Mouse (Mus musculus) CH12.LX (cell line): ENCODE measurements around the gene Uba5. TPM values are rescaled to one million over a fixed set of nuclear protein-coding genes. Genes with fewer than 3 reads are reported as not detected.

Source experiments
- DNase-seq: peaks from one replicate; pipeline ENCODE4 v3.0.0-alpha.2; 2013; ENCODE audit errors: extremely low read depth
- H3K27ac ChIP-seq: 2 replicates; pipeline ENCODE4 v1.5.1; 2012; ENCODE audit warnings: low read depth, mild to moderate bottlenecking, control low read depth, moderate library complexity; ENCODE audit not compliant: insufficient read depth
- H3K27me3 ChIP-seq: replicated peaks from 2 replicates; pipeline ENCODE3; 2012; ENCODE audit warnings: inconsistent platforms
- H3K36me3 ChIP-seq, 2 experiments: replicated peaks in 1 of 2; 2 replicates each; pipeline versions ENCODE3 to v1.6.1; 2012; ENCODE audit warnings: inconsistent platforms in 1 of 2, low read length in 1 of 2, mild to moderate bottlenecking in 1 of 2, mixed read lengths in 1 of 2, moderate library complexity in 1 of 2; ENCODE audit not compliant: control insufficient read depth in 1 of 2, insufficient read depth in 1 of 2
- H3K4me1 ChIP-seq, 2 experiments: 2 replicates each; pipeline ENCODE4 v1.6.1; 2012; ENCODE audit warnings: inconsistent platforms in 1 of 2, moderate library complexity in 1 of 2; ENCODE audit not compliant: insufficient read depth in 2 of 2, control insufficient read depth in 1 of 2
- H3K4me2 ChIP-seq: 2 replicates; pipeline ENCODE4 v1.6.1; 2012; ENCODE audit warnings: low read depth, mild to moderate bottlenecking, control low read depth; ENCODE audit not compliant: poor library complexity, insufficient read depth, severe bottlenecking
- H3K4me3 ChIP-seq, 3 experiments: fragments of 150-350 bp in 1 of 3; sonication (generic) in 1 of 3; replicated peaks in 1 of 3; 2 replicates each; pipeline versions ENCODE3 to v1.5.1; 2011 to 2012; ENCODE audit warnings: low read depth in 2 of 3, low read length in 2 of 3, mild to moderate bottlenecking in 2 of 3, moderate library complexity in 2 of 3, control low read depth in 1 of 3, improper control_type of control experiment in 1 of 3, inconsistent platforms in 1 of 3, mixed read lengths in 1 of 3; ENCODE audit not compliant: poor library complexity in 1 of 3
- H3K79me2 ChIP-seq: replicated peaks from 2 replicates; pipeline ENCODE4 v1.6.1; 2012; ENCODE audit warnings: mild to moderate bottlenecking, moderate library complexity; ENCODE audit not compliant: control insufficient read depth, poor library complexity, insufficient read depth, severe bottlenecking; ENCODE audit errors: extremely low read depth
- H3K9ac ChIP-seq: 2 replicates; pipeline ENCODE4 v1.6.1; 2012; ENCODE audit warnings: low read depth, mild to moderate bottlenecking, control low read depth, moderate library complexity; ENCODE audit not compliant: insufficient read depth
- H3K9me3 ChIP-seq: replicated peaks from 2 replicates; pipeline ENCODE3; 2012; ENCODE audit warnings: low read length, inconsistent platforms, mixed read lengths
- BHLHE40 ChIP-seq: IDR thresholded peaks from 2 replicates; pipeline ENCODE4 v1.6.1; 2011; ENCODE audit warnings: mild to moderate bottlenecking, low read depth, low read length, improper control_type of control experiment
- CHD1 ChIP-seq: IDR thresholded peaks from 2 replicates; pipeline ENCODE4 v1.6.1; 2012; ENCODE audit warnings: low read depth, low read length, improper control_type of control experiment, inconsistent platforms
- CTCF ChIP-seq, 2 experiments: IDR thresholded peaks in 1 of 2; conservative IDR thresholded peaks in 1 of 2; 2 replicates each; pipeline ENCODE4 v1.5.1; 2011 to 2012; ENCODE audit warnings: low read depth in 2 of 2, low read length in 2 of 2, improper control_type of control experiment in 1 of 2, inconsistent platforms in 1 of 2, mild to moderate bottlenecking in 1 of 2, moderate library complexity in 1 of 2
- ELF1 ChIP-seq: IDR thresholded peaks from 2 replicates; pipeline ENCODE4 v1.6.1; 2014; ENCODE audit warnings: low read depth, mild to moderate bottlenecking, inconsistent platforms, low read length, improper control_type of control experiment
- ETS1 ChIP-seq: conservative IDR thresholded peaks from 2 replicates; pipeline ENCODE4 v1.6.1; 2012; ENCODE audit warnings: low read depth, mild to moderate bottlenecking, inconsistent platforms, low read length, improper control_type of control experiment, moderate library complexity
- GABPA ChIP-seq: IDR thresholded peaks from 2 replicates; pipeline ENCODE4 v1.6.1; 2012; ENCODE audit warnings: low read depth, low read length, improper control_type of control experiment, inconsistent platforms; ENCODE audit not compliant: insufficient replicate concordance
- MAFK ChIP-seq: IDR thresholded peaks from 2 replicates; pipeline ENCODE4 v1.6.1; 2011; ENCODE audit warnings: low read length, improper control_type of control experiment; ENCODE audit not compliant: insufficient replicate concordance
- MEF2A ChIP-seq: IDR thresholded peaks from 2 replicates; pipeline ENCODE4 v1.6.1; 2014; ENCODE audit warnings: low read depth, mild to moderate bottlenecking, inconsistent platforms, low read length, improper control_type of control experiment, borderline replicate concordance
- NRF1 ChIP-seq: IDR thresholded peaks from 2 replicates; pipeline ENCODE4 v1.6.1; 2014; ENCODE audit warnings: low read depth, mild to moderate bottlenecking, inconsistent platforms, low read length, improper control_type of control experiment, moderate library complexity
- POLR2A ChIP-seq: IDR thresholded peaks from 2 replicates; pipeline ENCODE4 v1.6.1; 2011; ENCODE audit warnings: low read depth, mild to moderate bottlenecking, improper control_type of control experiment, low read length
- POLR2AphosphoS2 ChIP-seq: IDR thresholded peaks from 2 replicates; pipeline ENCODE4 v1.6.1; 2011; ENCODE audit warnings: low read depth, low read length, improper control_type of control experiment
- RAD21 ChIP-seq: IDR thresholded peaks from 2 replicates; pipeline ENCODE4 v1.6.1; 2011; ENCODE audit warnings: low read depth, mild to moderate bottlenecking, low read length, improper control_type of control experiment, moderate library complexity
- SMC3 ChIP-seq: IDR thresholded peaks from 2 replicates; pipeline ENCODE4 v1.6.1; 2011; ENCODE audit warnings: low read depth, low read length, improper control_type of control experiment
- TBP ChIP-seq: conservative IDR thresholded peaks from 2 replicates; pipeline ENCODE4 v1.6.1; 2011; ENCODE audit warnings: low read depth, low read length, improper control_type of control experiment
- TCF12 ChIP-seq: IDR thresholded peaks from 2 replicates; pipeline ENCODE4 v1.6.1; 2014; ENCODE audit warnings: low read depth, mild to moderate bottlenecking, inconsistent platforms, low read length, improper control_type of control experiment
- USF2 ChIP-seq: conservative IDR thresholded peaks from 2 replicates; pipeline ENCODE4 v1.6.1; 2011; ENCODE audit warnings: low read depth, low read length, improper control_type of control experiment
- ZC3H11A ChIP-seq: IDR thresholded peaks from 2 replicates; pipeline ENCODE4 v1.6.1; 2012; ENCODE audit warnings: low read depth, mild to moderate bottlenecking, inconsistent platforms, low read length, improper control_type of control experiment
- ZNF384 ChIP-seq: IDR thresholded peaks from 2 replicates; pipeline ENCODE4 v1.6.1; 2012; ENCODE audit warnings: low read depth, low read length, improper control_type of control experiment, inconsistent platforms
- dilution Hi-C: fragments of 300-500 bp; cut with MboI; formaldehyde crosslinking; loops from 2 replicates; pipeline ENCODE4 v1.14.3; 2020; ENCODE audit warnings: low sequenced_read_pairs; ENCODE audit not compliant: extremely low pct_unique_long_range_greater_than_20kb, extremely low pct_ligation_motif_present
- in situ Hi-C: fragments of 300-500 bp; cut with MboI; formaldehyde crosslinking; loops from 3 replicates; pipeline ENCODE4 v1.14.3; 2019; ENCODE audit warnings: low sequenced_read_pairs, low pct_ligation_motif_present, low pct_unique_long_range_greater_than_20kb, mixed read lengths
- polyA plus RNA-seq: library from polyadenylated mRNA; unstranded; fragments of >175 nt; gene quantifications from 2 replicates; pipeline ENCODE4 v1.2.1, GENCODE M21; 2012; ENCODE audit warnings: low read depth; ENCODE audit not compliant: insufficient read length
- total RNA-seq, 2 experiments: library from RNA; depleted of rRNA; stranded (reverse); fragments of 300-350 nt in 1 of 2; fragments of >200 nt in 1 of 2; gene quantifications; 2 replicates each; pipeline ENCODE4 v1.2.3; 2012 to 2014

Uba5 gene
- total and polyA plus RNA-seq, 3 experiments: 24.0 to 33.4 (median 29.3) TPM

DNA sequence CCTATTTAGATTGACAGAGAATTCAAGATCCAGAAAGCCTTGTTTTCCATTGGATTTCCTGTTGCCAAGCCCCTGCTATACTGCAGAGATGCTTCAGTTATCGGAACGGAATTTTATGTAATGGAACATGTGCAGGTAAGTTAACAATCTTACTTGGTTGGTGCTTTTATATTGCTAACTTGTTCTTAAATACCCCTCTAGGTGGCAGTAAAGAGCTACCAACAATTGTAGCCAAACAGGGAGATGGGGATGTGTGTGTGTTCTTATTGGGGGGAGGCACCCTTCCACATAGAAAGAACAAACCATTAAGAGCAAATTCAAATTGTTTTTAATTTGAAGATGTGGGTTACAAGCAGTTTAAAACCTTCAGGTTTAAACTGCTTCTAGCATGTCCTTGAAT, 12.9 kb upstream of the Uba5 start:
- Histone ChIP-seq H3K27me3 (no peaks in the 10 kb centered on the region), H3K27ac (no peak overlapping the region), H3K36me3 (peaks cover 9 to 41% of the 10 kb centered on the region in 2 experiments), H3K9me3 (no peaks in the 10 kb centered on the region), H3K4me1 (no peaks in the 10 kb centered on the region), H3K9ac (no peak overlapping the region), H3K79me2 (no peaks in the 10 kb centered on the region), H3K4me2 (no peak overlapping the region), H3K4me3 (no peak overlapping the region)
- in situ Hi-C loops: no loop called here
- dilution Hi-C loops: no loop called here
- DNase-seq: peak; percentile 55
- TF ChIP-seq CHD1 (no peak), CTCF (conservative IDR thresholded peaks at IDR 0.05 in 1 of 2, IDR thresholded peaks at IDR 0.05 in 1 of 2; ENCODE audit: low read depth in 2 of 2, low read length in 2 of 2) (peak; percentile 26 to 71; a peak in 3 of 4 replicates), SMC3 (peak; percentile 34), RAD21 (peak; percentile 67)

DNA sequence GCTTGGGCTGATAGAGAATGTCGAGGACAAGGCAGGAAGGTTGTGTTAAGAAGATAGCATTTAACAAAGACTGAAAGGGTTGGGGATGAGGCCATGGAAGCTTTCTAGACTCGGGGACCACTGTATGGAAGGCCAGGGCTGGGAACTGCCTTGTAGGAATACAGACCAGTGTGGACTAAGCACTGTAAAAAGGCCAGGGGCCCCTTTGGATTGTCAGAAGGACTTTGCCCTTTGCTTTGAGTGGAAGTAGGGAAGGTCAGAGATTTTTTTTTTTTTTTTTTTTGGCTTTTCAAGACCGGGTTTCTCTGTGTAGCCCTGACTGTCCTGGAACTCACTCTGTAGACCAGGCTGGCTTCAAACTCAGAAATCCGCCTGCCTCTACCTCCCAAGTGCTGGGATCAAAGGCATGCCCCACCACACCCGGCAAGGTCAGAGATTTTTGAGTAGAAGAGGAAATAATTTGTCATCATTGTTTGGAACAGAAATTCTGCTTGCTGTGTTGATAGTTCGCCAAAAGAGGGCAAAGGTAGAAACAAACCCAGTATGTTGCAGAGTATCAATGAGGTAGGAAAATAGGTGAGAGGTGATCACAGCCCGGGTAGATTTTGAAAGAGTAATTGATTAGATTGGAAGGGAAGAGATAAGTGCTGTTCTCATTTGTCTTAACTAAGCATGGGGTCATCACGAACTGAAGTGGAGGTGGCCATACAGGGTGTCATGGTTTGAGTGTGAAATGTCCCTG, 8.1 kb upstream of the Uba5 start:
- dilution Hi-C loops: no loop called here
- in situ Hi-C loops: no loop called here
- TF ChIP-seq POLR2A (no peak), ELF1 (no peak), USF2 (no peak), NRF1 (no peak), GABPA (no peak), TBP (no peak), MAFK (no peak), ZC3H11A (no peak), ZNF384 (no peak), POLR2AphosphoS2 (no peak), TCF12 (no peak), CTCF (conservative IDR thresholded peaks at IDR 0.05 in 1 of 2, IDR thresholded peaks at IDR 0.05 in 1 of 2; ENCODE audit: low read depth in 2 of 2, low read length in 2 of 2) (no peak), MEF2A (no peak), BHLHE40 (no peak), ETS1 (no peak)
- Histone ChIP-seq H3K4me2 (no peak overlapping the region), H3K79me2 (no peaks in the 10 kb centered on the region), H3K27me3 (no peaks in the 10 kb centered on the region), H3K9ac (no peak overlapping the region), H3K4me3 (no peak overlapping the region), H3K4me1 (no peaks in the 10 kb centered on the region), H3K9me3 (no peaks in the 10 kb centered on the region), H3K36me3 (peaks cover 4 to 11% of the 10 kb centered on the region in 2 experiments), H3K27ac (no peak overlapping the region)
- DNase-seq: no peak
